Mouse (Mus musculus) kidney, postnatal 4 days (tissue): ENCODE measurements around the gene Gria2.

ENCODE experiments used
- DNase-seq, 2 experiments: peaks; one replicate each; pipeline ENCODE4 v3.0.0; 2021; ENCODE audit warnings: mixed read lengths in 2 of 2

Gria2 gene

DNA sequence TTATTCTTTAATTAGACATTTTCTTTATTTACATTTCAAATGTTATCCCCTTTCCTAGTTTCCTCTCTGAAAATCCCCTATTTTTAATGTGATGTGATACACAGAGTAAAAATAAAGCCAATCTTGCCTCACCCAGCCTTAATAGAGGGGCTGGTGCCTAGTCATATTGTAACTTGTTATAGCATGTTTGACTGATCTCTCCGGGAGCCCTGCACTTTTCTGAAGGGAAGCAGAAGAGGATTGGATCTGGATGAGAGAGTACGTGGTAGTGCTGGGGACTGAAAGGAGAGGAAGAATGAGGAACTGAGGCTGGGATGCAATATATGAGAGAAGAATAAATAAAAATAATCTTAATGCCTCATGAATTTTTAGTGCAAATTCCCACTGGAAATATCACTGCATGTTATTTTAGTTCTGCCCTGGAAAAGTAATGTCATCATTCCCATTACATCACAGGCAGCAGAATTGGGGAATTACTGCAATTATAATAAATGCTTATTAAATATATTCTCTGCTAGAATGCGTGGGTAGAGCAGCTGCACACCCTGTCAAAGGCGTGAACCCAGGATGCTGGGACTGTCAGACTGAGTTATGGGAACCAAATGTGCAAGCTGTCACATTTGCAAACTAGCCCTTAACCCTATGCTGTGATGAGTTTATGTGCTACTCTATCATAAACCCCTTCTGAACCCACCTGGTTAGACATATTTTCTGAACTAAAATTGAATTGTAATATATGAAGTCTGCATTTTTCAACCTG is 28.4 kb downstream of the Gria2 start:
- no peak for DNase-seq

DNA sequence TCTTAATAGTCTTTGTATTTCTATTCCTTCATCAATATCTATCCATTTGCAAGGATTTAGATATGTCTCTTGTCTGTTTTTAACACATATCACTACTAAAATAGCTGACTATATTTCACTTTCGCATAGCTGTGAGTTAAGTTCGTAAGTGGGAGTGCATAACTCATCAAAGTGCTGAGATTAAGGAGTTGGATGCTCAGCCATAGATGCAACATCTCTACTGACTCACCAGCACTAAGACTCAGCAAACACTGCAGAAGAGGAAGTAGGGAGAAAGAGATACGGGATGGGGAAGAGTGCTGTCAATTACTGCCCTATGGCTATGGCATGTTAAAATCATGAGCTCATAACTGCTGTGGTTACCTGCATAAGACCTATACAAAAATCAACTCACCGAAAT is 29.4 kb downstream of the Gria2 start:
- no peak for DNase-seq

DNA sequence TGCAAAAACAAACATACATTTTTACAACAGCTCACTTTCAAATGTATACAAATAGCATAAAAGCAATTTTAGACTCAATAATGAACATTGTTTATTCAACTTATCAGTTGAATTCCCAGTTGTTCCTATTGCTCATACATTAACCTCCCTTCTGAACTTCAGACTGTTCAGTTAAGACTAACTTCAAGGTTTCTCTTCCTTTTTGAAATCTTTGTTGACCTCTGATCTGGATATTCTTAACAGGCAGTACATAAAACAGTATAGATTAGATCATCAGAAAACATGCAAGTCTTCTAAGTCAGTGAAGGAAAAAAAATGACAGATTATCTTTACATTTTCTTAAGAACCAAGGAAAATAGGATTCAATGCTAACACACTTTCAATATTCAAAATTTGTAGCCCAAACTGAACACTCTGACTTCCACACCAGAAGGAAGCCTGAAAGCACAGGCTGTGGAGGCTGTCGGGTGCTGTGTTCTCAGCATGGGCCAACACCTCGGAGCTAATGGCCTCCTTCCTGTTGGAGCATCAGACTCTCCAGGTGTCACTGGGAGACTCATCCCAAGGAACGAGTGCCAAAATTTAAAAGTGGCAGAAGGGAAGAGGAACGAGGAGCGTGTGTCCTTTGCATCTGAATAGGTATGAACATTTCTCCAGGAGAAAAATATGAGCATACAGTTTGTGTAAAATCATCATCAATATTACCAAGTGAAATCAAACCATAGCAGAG is 33.0 kb downstream of the Gria2 start:
- DNase-seq, result no peak

DNA sequence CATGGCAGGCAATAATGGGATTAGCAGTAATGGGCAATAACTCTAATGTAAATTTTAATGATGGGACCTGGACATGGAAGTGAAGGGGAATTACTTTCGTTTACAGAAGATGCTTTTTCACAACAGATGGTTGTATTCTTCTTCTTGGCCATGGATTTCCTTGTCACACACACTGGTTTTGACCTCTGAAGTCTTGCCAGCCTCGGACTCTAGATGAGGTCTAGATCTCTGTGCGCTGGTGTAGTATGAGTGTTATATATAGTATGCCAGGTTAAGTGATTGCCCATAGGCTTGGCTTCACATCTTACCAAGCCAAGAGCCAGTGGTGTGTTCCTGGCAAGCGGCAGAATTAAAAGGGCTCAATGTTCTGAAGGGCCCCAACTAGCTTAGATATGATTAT is 43.7 kb downstream of the Gria2 start:
- DNase-seq, result no peak

DNA sequence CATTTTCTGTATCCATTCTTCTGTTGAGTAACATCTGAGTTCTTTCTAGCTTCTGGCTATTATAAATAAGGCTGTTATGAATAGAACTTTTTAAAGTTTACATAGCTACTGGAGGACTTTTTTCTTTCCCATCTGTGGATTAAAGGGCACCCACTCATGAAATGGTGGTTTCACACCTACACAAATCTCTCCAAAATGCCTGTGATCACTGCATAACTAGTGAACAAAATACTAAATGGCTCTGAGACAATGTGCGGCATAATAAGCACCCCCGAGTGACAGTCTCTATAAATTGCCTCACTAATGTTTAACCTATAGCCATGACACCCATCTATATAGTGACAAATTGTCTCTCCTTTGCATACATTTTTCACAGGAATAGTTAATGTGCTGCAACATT is 44.3 kb downstream of the Gria2 start:
- DNase-seq, result no peak

DNA sequence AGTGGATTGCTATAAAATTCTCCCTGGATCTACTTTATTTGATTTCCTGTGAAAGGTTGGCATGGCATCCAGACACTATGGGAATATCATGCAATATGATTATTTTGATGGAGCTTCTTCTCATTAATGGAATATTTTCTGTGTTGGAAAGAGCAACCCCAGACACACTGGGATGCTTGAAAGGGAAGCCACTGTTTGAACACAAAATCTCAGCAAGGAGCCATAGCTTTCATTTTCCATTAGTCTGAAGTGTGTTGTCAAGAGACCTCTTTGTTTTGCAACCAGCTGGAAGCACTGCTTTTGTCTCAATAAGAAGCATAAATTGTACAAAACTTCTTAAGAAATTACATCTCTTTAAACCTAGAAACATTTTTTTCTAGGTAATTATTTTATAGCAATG is 51.8 kb downstream of the Gria2 start:
- DNase-seq, result no peak

DNA sequence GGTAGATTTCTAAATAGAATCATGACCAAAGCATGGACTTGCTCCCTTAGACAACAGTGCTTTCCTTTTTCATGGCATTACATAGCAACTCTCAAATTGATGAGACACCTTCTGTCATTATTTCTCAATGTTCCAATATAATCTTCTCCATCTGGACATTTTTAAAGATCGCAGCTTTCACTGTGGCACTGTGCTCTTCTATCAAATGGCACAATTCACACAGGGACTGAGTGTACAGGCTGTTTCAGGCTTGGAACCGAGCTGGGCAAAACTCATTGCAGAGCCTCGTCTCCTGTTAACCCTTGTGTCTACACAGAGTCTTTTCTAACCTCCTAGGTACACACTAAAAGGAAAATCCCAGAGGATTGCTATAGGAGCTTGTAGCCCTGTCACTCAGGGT is 77.4 kb downstream of the Gria2 start:
- no peak for DNase-seq

DNA sequence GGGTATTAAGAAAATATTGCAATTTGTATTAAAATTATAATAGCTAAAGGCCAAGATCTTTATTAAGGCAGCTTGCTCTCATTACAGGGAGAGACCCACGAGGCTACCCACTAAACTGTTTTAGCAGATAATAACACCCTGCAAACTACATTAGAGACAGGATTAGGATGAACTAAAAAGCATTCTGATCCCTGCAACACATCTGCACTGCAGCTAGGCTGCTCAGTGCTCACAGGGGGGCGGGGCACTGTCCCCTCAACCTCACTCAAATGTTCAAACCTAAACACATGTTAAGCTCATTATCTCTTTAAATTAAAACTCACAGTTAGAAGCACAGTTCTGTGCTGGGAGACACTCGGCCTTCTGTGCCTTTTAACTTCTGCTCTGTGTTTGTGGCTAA is 89.5 kb downstream of the Gria2 start:
- DNase-seq, result peak in 1 of 2 experiments; percentile 2

DNA sequence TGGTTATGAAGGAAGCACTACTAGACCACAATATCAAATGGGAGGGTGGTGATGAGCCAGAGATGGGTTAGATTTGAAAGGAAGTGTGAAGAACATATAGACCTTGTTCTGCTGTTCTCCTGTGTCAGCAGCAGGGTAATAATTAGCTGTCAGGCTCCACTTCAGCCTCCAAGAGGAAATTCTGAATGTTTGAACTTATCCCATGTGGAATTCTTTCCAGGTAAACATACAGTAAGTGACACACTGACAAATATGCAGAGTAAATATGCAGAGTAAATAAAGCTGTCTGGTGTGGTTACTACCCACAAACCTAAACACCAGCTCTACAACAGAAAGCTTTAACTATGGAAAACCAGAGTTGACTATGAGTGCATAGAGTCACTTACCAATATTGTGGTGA is 93.6 kb downstream of the Gria2 start:
- no peak for DNase-seq

DNA sequence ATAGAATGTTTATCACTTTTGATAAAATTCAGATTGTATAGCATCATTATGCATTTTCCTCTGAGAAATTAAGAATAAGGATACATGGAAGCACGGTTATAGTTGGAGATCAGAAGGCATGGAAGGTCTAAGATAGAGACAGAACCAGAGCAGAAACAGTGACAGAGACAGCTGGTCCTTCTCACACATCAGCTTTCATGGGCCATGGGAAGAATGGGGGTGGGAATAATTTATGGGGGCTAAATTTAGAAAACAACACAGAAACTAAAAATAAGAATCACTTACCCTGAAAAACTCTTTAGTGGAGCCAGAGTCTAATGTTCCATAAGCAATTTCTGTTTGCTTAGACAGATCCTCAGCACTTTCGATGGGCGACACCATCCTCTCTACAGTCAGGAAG is 100.5 kb downstream of the Gria2 start:
- DNase-seq, result peak; percentile 5 to 22

DNA sequence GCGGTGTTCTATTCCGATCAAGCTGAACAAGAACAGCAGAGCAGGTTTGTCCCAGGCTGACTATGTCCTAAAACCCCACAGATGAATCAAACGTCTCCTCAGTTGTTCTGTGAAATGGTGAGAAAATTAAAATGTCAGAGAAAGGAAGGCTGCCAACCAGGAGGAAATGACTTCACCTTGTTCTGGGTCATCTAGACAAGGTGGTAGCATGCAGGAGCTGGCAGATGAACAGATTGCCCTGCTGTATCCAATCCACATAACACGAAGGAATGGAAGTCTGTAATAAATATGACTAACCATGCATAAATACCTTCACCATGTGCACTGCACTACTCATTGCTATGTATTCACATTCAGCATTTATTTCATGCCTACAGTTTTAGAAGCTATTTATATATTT is 105.1 kb downstream of the Gria2 start:
- no peak for DNase-seq

DNA sequence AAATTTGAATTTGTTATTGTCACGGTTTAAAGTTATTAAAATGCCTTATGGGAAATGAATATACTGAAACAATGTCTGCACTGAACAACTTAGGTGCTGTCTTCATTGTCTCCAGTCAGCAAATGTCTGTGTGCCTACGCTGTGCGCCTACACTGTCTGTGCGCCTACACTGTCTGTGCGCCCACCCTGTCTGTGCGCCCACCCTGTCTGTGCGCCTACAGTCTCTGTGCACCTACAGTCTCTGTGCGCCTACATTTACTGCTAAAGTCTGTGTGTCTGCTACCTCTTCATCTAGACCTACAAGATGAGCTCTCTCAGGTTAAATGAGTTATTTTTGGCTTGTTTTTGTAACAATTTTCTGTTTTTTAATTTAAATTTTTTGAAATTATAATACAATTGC is 107.7 kb downstream of the Gria2 start:
- no peak for DNase-seq

DNA sequence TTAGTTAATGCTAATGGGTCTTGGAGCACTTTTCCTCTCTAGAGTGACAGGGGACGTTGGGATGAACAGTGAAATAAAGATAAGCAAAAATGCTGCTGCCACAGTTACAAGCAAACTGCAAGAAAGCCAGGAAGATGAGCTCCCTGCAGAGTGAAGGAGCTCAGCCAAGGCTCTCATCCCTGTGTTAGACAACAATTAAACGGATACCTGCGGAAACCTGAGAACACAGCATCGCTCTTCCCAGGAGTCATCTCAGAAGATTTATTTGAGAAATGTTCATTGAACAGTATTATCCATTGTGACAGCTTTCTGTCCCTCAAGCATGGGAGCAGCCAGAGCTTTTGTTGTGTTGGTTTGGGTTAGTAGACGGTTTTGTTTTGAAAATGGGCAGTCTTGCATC is 137.5 kb downstream of the Gria2 start:
- no peak for DNase-seq

DNA sequence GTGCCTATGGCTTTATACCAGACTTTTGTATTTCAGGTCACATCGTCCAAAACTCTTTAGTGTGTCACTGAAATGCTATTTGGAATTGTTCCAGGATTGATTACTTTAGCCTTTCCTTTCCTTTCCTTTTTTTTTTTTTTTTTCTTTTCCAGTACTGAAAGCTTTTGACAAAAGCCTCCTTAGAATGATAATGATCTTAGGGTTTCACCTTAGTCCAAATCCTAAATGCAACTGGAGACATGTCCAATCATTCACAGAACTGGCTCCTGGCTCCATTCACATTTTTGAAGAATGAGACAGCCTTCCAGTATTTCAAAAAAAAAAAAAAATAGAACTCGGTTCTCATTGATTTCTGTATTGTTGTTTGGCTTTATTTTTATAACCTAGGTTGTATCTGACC is 139.3 kb downstream of the Gria2 start:
- no peak for DNase-seq

DNA sequence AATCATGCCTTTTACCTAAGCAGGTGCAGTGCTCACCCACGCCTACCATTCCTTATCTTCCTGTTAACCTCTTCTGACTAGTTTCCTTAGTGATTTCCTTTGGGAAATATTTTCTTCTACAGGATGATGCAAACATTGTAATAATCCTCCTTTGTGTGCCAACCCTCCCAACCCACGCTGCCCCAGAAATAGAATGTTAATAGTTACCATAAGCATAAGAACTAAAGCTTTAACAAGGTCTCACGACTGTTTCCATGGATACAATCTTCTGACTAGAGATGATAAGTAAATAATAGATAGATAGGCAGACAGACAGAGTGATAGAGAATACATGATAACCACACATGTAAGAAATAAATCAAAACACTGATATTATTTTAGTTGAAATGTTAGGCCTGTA is 140.8 kb downstream of the Gria2 start:
- DNase-seq, result no peak

DNA sequence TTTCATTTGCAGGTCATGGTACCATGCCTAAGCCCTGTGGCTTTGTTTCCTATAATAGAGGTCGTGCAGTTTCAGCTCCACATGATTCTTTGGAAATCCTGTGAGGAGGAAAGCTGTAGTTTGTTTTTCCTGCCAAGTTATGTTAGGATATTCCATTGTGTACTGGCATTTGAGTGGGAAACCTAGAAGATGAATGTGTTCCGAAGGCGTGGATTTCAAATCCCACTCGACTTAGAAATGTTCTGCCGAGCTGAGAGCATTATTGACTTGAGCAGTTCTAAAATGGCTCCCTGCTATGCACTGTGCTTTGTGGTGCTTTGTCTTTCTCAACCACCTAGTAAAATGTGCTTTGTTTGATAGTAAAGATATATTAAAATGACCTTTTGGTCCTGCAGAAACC is 150.4 kb downstream of the Gria2 start:
- DNase-seq, result no peak
